Mouse (Mus musculus) midbrain, postnatal 0 days (tissue): ENCODE results near the gene Pym1. TPM values are rescaled to one million over a fixed set of nuclear protein-coding genes. Genes with fewer than 3 reads are reported as not detected.

Experiments used
- ATAC-seq: fragments of 200-750 bp; cut with Nextera tagmentation; 2 replicates; pipeline ENCODE4 v1.8.0; 2017; ENCODE audit warnings: moderate number of reproducible peaks, mild to moderate bottlenecking, moderate TSS enrichment, moderate library complexity; ENCODE audit not compliant: low FRiP score
- DNase-seq: peaks from one replicate; pipeline ENCODE4 v3.0.0-alpha.2; 2015; ENCODE audit warnings: low spot score
- H3K27ac ChIP-seq: fragments of 300-500 bp; sonication (generic); 2 replicates; pipeline ENCODE4 v1.5.1; 2014; ENCODE audit warnings: low read depth, mild to moderate bottlenecking, low read length, mixed read lengths
- H3K27me3 ChIP-seq: fragments of 300-500 bp; sonication (generic); 2 replicates; pipeline ENCODE4 v1.6.1; 2014; ENCODE audit warnings: low read length, control low read depth, mixed read lengths; ENCODE audit not compliant: insufficient read depth
- H3K36me3 ChIP-seq: fragments of 300-500 bp; sonication (generic); 2 replicates; pipeline ENCODE4 v1.6.1; 2014; ENCODE audit warnings: low read length, control low read depth, mixed read lengths; ENCODE audit not compliant: insufficient read depth
- H3K4me1 ChIP-seq: fragments of 300-500 bp; sonication (generic); 2 replicates; pipeline ENCODE4 v1.6.1; 2014; ENCODE audit warnings: mild to moderate bottlenecking, control low read depth, antibody characterized with exemption, low read length, mixed read lengths; ENCODE audit not compliant: insufficient read depth
- H3K4me2 ChIP-seq: fragments of 300-500 bp; sonication (generic); 2 replicates; pipeline ENCODE4 v1.6.1; 2014; ENCODE audit warnings: low read depth, mild to moderate bottlenecking, low read length, mixed read lengths; ENCODE audit not compliant: poor library complexity, severe bottlenecking
- H3K4me3 ChIP-seq: fragments of 300-500 bp; sonication (generic); 2 replicates; pipeline ENCODE4 v1.5.1; 2014; ENCODE audit warnings: low read depth, mild to moderate bottlenecking, low read length, moderate library complexity
- H3K9ac ChIP-seq: fragments of 300-500 bp; sonication (generic); replicated peaks from 2 replicates; pipeline ENCODE4 v1.6.1; 2014; ENCODE audit warnings: mild to moderate bottlenecking, low read length, moderate library complexity, mixed read lengths; ENCODE audit not compliant: poor library complexity, severe bottlenecking
- H3K9me3 ChIP-seq: fragments of 300-500 bp; sonication (generic); 2 replicates; pipeline ENCODE4 v1.6.1; 2016; ENCODE audit warnings: low read length, control low read depth
- CTCF ChIP-seq: IDR thresholded peaks from 2 replicates; pipeline ENCODE4 v1.5.1; 2016; ENCODE audit warnings: antibody characterized with exemption, mild to moderate bottlenecking
- WGBS: fragments of 180-500 bp; shearing (Covaris S2); extraction: QIAGEN DNeasy Blood & Tissue Kit; methylation state at CpG from one replicate; pipeline ENCODE4 v1.1.7; 2014; 5-methylcytosine and 5-hydroxymethylcytosine counted together
- polyA plus RNA-seq: library from polyadenylated mRNA; unstranded; fragments of >200 nt; fragmentation: Nextera tagmentation; extraction: Ambion mirVana; gene quantifications from 2 replicates; pipeline ENCODE4 v1.2.1, GENCODE M21; 2015
- total RNA-seq: library from RNA; depleted of rRNA; stranded (reverse); fragments of >200 nt; gene quantifications from 2 replicates; pipeline ENCODE4 v1.2.3, GENCODE M21; 2014

The Pym1 gene
- total and polyA plus RNA-seq, 2 experiments from 2014 or later, result 52.2 to 54.9 TPM

DNA sequence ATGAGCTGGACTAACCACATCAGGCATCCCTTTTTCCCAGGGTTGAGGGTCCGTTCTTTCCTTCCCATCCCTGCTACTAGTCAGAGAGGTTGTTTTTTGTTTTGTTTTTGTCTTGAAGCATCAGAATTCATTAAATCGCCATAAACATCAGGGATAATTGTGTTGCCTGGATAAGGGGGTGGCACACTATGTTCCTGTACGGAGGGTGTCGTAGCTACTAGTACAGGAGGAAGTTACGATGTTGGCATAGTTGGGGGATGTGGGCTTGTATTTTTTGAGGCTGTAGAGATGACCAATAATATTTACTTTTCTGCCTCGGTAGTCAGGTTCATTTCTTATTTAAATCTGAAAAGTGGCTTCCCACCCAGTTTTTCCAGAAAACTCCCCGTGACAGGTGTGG lies 4.5 kb upstream of the Pym1 start:
- ATAC-seq (no peak), DNase-seq (no peak)
- peak overlapping the region; percentile 68 for H3K4me3 ChIP-seq
- no peak overlapping the region for H3K27ac ChIP-seq
- TF ChIP-seq CTCF, result no peak
- no peaks in the 10 kb centered on the region for H3K36me3 ChIP-seq
- H3K4me2 ChIP-seq, result peak overlapping the region; percentile 99
- H3K9me3 ChIP-seq, result no peaks in the 10 kb centered on the region
- peaks cover 7% of the 10 kb centered on the region; the same call in 1 of the 2 replicates for H3K27me3 ChIP-seq
- no peaks in the 10 kb centered on the region; the same call in 1 of the 2 replicates for H3K4me1 ChIP-seq
- 14% methylated on average over 7 of the region's 7 CpGs for WGBS
- peak overlapping the region; percentile 66 for H3K9ac ChIP-seq

DNA sequence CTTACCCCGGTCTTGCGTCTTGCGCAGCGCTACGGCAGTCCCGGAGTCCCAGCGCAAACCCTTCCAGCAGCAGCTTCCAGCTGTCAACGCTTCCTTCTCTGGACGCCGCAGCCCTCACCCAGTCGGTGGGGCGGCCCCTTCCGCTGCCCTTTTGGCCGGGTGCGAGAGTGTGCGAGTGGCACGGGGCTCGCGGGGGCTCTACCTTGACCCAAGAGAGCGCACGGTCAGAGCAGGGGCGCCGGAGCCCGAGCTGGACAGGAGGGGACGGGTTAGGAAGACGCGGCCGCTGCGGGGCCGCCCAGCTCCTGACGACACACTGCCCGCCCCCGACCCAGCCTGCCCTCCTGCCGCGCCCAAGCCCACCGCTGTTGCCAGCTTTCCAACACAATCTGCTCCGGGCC lies 3.9 kb upstream of the Pym1 start:
- H3K27me3 ChIP-seq, result peaks cover 7% of the 10 kb centered on the region; the same call in 1 of the 2 replicates
- peak overlapping the region; percentile 99 for H3K4me2 ChIP-seq
- peak; percentile 39 for DNase-seq
- H3K27ac ChIP-seq, result no peak overlapping the region
- TF ChIP-seq CTCF, result no peak
- H3K9ac ChIP-seq, result peak overlapping the region; percentile 66
- WGBS, result 1% methylated on average over 36 of the region's 37 CpGs
- H3K36me3 ChIP-seq, result no peaks in the 10 kb centered on the region
- H3K4me3 ChIP-seq, result peak overlapping the region; percentile 68
- no peaks in the 10 kb centered on the region; the same call in 1 of the 2 replicates for H3K4me1 ChIP-seq
- H3K9me3 ChIP-seq, result no peaks in the 10 kb centered on the region
- ATAC-seq, result no peak

DNA sequence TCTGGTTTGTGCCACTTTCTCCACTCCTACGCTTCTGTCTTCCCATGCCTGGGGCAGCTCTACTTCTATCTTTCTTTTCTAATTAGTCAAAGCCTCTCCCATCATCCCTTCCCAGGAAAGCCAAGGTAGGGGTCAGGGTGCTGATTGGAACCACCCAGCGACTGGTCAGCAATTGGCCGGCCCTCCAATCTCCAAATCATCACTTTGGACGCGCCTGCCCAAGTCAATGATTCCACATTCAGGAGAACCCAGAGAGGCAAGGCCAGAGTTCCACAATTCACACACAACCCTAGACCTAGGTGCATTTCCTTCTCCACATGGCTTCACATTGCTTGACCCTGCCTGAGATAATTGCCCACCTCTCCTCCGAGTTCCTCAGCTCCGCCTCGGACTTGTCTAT lies 3.5 kb upstream of the Pym1 start:
- no peak for TF ChIP-seq CTCF
- no peak for ATAC-seq
- Histone ChIP-seq H3K36me3 (no peaks in the 10 kb centered on the region), H3K27ac (no peak overlapping the region), H3K4me1 (peaks cover under 1% of the 10 kb centered on the region; the same call in 1 of the 2 replicates), H3K27me3 (peaks cover 7% of the 10 kb centered on the region; the same call in 1 of the 2 replicates), H3K9me3 (no peaks in the 10 kb centered on the region), H3K9ac (peak overlapping the region; percentile 66), H3K4me3 (peak overlapping the region; percentile 68), H3K4me2 (peak overlapping the region; percentile 99)
- no peak for DNase-seq
- WGBS, result 20% methylated on average over 8 of the region's 8 CpGs

DNA sequence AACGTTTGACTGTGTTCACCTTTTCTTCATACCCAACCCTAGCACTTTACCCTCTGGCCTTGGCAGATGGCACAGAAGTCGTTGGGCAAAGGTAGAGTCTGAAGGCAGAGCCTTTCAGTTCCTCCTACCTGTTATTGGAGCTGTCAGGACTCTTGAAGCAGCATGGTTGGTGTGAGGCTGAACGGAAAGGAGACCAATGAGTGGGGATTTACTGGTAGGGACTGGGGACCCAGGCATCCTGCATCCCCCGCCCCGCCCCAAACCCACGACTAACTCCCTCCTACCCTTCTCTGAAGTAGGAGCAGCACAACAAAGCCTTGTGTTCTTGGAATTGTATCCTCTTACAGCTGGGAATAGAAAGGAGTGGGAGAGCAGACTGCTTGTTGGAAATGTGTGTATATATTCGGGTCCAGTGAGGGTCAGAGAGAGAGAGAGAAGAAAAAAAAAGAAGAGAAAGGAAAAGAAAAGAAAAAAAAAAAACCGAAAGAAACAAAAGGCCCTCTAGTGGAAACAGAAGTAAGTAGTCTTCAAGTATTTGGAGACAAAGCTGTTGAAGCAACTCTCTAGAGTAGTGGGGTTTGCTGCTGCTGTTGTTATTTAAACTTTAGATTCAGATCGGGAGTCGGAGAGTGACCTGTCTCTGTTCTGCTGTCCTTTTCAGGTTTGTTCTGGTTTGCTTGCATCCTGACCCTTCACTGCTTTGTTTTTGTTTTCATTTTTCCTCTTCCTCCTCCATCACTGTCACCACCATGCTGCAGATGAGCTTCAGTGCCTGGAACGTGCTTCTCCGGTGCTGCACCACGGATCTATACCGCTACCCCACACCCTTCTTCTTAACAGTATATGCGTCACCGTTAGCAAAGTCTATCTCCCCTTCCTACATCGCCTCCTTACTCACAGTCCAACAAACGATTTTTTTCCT lies 2.7 kb upstream of the Pym1 start, which contains the start of gene Dgka:
TSS of gene Dgka (minus strand) at position 176 of the 922 bp plus-strand sequence.
- H3K27ac ChIP-seq, result no peak within 1 kb of the TSS

DNA sequence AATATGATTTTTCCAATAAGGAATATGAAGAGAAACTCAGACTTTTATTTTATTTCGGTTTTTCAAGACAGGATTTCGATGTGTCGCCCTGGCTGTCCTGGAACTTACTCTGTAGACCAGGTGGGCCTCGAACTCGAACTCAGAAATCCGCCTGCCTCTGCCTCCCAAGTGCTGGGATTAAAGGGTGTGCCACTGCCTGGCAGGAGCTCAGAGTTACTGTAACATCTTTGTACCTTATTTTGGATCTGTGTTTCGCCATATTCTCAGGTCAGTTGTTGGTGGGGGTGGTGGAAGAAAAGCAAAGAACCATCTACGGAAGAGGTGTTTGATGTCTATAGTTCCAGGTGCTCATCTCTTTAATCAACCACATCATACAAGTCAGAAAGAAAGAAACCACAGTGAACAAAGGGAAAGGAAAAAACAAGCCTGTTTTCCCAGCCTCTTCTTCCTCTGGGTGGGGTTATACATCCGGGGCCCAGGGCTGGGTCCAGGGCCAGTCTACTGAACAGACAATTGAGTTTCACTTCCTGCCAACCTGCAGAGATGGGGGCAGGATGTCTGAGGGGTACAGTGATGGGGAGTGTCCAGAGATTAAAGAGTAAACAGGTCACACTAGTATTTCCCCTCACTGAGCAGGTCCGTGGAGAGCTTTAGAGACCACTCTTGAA lies 1.6 kb upstream of the Pym1 start:
- 94% methylated on average over 10 of the region's 10 CpGs for WGBS
- Histone ChIP-seq H3K36me3 (no peaks in the 10 kb centered on the region), H3K27ac (no peak overlapping the region), H3K27me3 (peaks cover 7% of the 10 kb centered on the region; the same call in 1 of the 2 replicates), H3K9ac (no peak overlapping the region), H3K4me3 (no peak overlapping the region), H3K4me1 (peaks cover 6% of the 10 kb centered on the region; the same call in 1 of the 2 replicates), H3K9me3 (no peaks in the 10 kb centered on the region), H3K4me2 (no peak overlapping the region)
- no peak for TF ChIP-seq CTCF
- DNase-seq (no peak), ATAC-seq (no peak)

More for the DNA sequence above, 2.7 kb upstream of the Pym1 start, which contains the start of gene Dgka:
- peak within 1 kb of the TSS; percentile 68 for H3K4me3 ChIP-seq
- no peaks in the 10 kb centered on the region for H3K9me3 ChIP-seq
- H3K27me3 ChIP-seq, result peaks cover 7% of the 10 kb centered on the region; the same call in 1 of the 2 replicates
- WGBS, result 24% methylated on average over 18 of the region's 18 CpGs
- peak within 1 kb of the TSS; percentile 99 for H3K4me2 ChIP-seq
- no peak for ATAC-seq
- peaks cover 6% of the 10 kb centered on the region; the same call in 1 of the 2 replicates for H3K4me1 ChIP-seq
- DNase-seq, result peak; percentile 8
- H3K36me3 ChIP-seq, result no peaks in the 10 kb centered on the region
- H3K9ac ChIP-seq, result peak within 1 kb of the TSS; percentile 66
- TF ChIP-seq CTCF, result peak; percentile 50
